Mouse (Mus musculus): Measurements from ENCODE around the gene Cbfa2t2. TPM values are rescaled to one million over a fixed set of nuclear protein-coding genes. Genes with fewer than 3 reads are reported as not detected.

Gene Cbfa2t2
- polyA plus RNA-seq, 1 experiment, result 1.2 TPM

DNA sequence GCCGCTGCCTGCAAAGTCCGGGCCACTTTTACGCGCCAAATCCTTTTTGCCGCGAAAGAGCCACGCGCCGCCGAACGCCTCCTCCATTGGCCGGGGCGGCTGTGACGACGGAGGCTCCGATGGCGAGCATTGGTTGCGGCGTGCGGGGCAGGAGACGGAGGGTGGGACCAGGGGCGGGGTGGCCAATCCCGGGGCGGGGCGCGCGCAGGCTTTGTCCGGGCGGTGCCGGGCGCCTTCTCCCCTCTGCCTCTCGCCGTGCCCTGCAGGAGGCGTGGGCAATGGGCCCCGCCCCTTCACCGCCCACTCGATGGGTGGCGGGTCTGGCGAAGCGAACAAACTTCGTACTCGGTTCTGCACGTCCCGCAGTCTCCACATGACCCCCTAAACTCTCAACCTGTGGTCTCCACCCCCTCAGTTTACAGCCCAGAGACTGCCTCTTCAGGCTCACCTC lies 133.6 kb downstream of the Cbfa2t2 start, which contains the start of gene E2f1:
E2f1 (minus strand) TSS at position 57 of the 451 bp plus-strand sequence.
- H3K4me3 ChIP-seq (replicated peaks), result peak within 1 kb of the TSS; percentile 95
- H3K9me3 ChIP-seq, result no peaks in the 10 kb centered on the region
- TF ChIP-seq GATA1 (IDR thresholded peaks at IDR 0.05; ENCODE audit: borderline replicate concordance, low read length) (no peak), FLI1 (IDR thresholded peaks at IDR 0.05; ENCODE audit: low read length) (no peak)
- H3K4me1 ChIP-seq, result peaks cover 78% of the 10 kb centered on the region
- H3K36me3 ChIP-seq (replicated peaks; ENCODE audit: low read length), result peaks cover 12% of the 10 kb centered on the region
- H3K27me3 ChIP-seq (replicated peaks), result no peaks in the 10 kb centered on the region

DNA sequence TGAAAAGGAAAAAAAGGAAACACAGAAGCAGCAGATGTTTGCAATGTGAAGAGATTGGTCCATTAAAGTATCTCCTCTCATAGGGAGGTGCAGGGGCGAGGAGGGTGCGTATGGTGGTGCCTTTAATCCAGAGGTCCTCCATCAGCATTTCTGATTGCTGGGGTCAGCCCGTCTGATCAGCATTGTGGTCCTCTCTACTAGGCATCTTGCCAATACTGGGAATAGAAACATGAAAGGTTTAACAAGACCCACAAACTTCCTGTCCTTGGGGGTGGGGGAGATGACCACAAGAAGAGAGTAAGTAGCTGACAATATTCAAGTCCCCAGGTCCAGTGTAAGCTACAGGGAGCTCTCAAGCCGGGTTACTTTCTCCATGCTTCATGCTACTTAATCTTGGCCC lies 134.4 kb downstream of the Cbfa2t2 start:
- peaks cover 70% of the 10 kb centered on the region for H3K4me1 ChIP-seq
- H3K36me3 ChIP-seq (replicated peaks; ENCODE audit: low read length), result peaks cover 4% of the 10 kb centered on the region
- H3K27me3 ChIP-seq (replicated peaks), result no peaks in the 10 kb centered on the region
- no peaks in the 10 kb centered on the region for H3K9me3 ChIP-seq
- no peak for TF ChIP-seq GATA1 (IDR thresholded peaks at IDR 0.05; ENCODE audit: borderline replicate concordance, low read length)
- TF ChIP-seq FLI1 (IDR thresholded peaks at IDR 0.05; ENCODE audit: low read length), result no peak
- H3K4me3 ChIP-seq (replicated peaks), result peak overlapping the region; percentile 95

DNA sequence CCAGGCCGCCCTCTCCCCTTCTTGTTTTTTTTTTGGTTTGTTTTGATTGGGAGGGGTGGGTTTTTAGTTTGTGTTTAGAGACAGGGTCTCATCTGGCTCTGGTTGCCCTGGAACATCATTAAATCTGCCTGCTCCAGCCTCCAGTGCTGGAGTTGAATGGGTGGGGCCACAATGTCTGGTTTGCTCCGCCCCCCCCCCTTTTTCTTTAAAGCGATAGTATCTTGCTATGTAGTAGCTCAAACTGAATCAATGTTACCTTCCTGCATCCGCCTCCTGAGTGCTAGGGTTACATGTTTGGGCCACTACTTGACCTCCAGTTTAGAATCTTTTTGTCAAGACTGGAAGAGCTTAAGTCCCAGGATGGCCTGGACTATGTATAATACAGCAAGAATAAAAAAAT lies 135.0 kb downstream of the Cbfa2t2 start:
- Histone ChIP-seq H3K9me3 (no peaks in the 10 kb centered on the region), H3K4me1 (peaks cover 66% of the 10 kb centered on the region), H3K4me3 (replicated peaks) (peak overlapping the region; percentile 95), H3K27me3 (replicated peaks) (no peaks in the 10 kb centered on the region), H3K36me3 (replicated peaks; ENCODE audit: low read length) (no peaks in the 10 kb centered on the region)
- TF ChIP-seq GATA1 (IDR thresholded peaks at IDR 0.05; ENCODE audit: borderline replicate concordance, low read length), result no peak
- TF ChIP-seq FLI1 (IDR thresholded peaks at IDR 0.05; ENCODE audit: low read length), result no peak

GRCm38 (mm10) chr2:154571976-154572375 lies 135.7 kb downstream of the Cbfa2t2 start:
- Histone ChIP-seq H3K9me3 (no peaks in the 10 kb centered on the region), H3K4me3 (replicated peaks) (no peak overlapping the region), H3K36me3 (replicated peaks; ENCODE audit: low read length) (no peaks in the 10 kb centered on the region), H3K4me1 (peaks cover 66% of the 10 kb centered on the region), H3K27me3 (replicated peaks) (no peaks in the 10 kb centered on the region)
- no peak for TF ChIP-seq FLI1 (IDR thresholded peaks at IDR 0.05; ENCODE audit: low read length)
- no peak for TF ChIP-seq GATA1 (IDR thresholded peaks at IDR 0.05; ENCODE audit: borderline replicate concordance, low read length)

GRCm38 (mm10) chr2:154572996-154573395 lies 136.7 kb downstream of the Cbfa2t2 start:
- H3K36me3 ChIP-seq (replicated peaks; ENCODE audit: low read length), result no peaks in the 10 kb centered on the region
- H3K9me3 ChIP-seq, result no peaks in the 10 kb centered on the region
- no peaks in the 10 kb centered on the region for H3K27me3 ChIP-seq (replicated peaks)
- peaks cover 65% of the 10 kb centered on the region for H3K4me1 ChIP-seq
- no peak overlapping the region for H3K4me3 ChIP-seq (replicated peaks)
- TF ChIP-seq GATA1 (IDR thresholded peaks at IDR 0.05; ENCODE audit: borderline replicate concordance, low read length), result no peak
- no peak for TF ChIP-seq FLI1 (IDR thresholded peaks at IDR 0.05; ENCODE audit: low read length)

GRCm38 (mm10) chr2:154574271-154574670 lies 138.0 kb downstream of the Cbfa2t2 start:
- Histone ChIP-seq H3K27me3 (replicated peaks) (no peaks in the 10 kb centered on the region), H3K4me1 (peaks cover 53% of the 10 kb centered on the region), H3K9me3 (no peaks in the 10 kb centered on the region), H3K36me3 (replicated peaks; ENCODE audit: low read length) (no peaks in the 10 kb centered on the region), H3K4me3 (replicated peaks) (no peak overlapping the region)
- TF ChIP-seq GATA1 (IDR thresholded peaks at IDR 0.05; ENCODE audit: borderline replicate concordance, low read length) (no peak), FLI1 (IDR thresholded peaks at IDR 0.05; ENCODE audit: low read length) (no peak)

GRCm38 (mm10) chr2:154576876-154577743 lies 140.8 kb downstream of the Cbfa2t2 start:
- TF ChIP-seq FLI1 (IDR thresholded peaks at IDR 0.05; ENCODE audit: low read length), result no peak
- no peak for TF ChIP-seq GATA1 (IDR thresholded peaks at IDR 0.05; ENCODE audit: borderline replicate concordance, low read length)

DNA sequence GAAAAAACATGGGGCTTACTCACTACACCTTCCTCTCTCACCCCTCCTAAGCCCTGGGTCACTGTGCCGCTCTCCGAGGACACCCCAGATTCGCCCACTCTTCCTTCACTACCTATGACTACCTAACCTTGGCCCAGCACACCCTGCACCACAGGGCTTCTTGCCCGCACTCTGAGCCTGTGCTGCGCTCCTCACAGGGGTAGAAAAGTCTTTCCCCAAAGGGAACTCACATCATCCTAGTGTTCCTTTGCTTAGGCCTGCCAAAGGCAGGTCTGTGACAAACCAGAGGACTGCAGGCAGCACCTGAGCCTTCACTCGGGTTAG lies 141.4 kb downstream of the Cbfa2t2 start:
- no peaks in the 10 kb centered on the region for H3K36me3 ChIP-seq (replicated peaks; ENCODE audit: low read length)
- no peak overlapping the region for H3K4me3 ChIP-seq (replicated peaks)
- H3K9me3 ChIP-seq, result peaks cover 5% of the 10 kb centered on the region; the same call in 1 of the 2 replicates
- no peak for TF ChIP-seq FLI1 (IDR thresholded peaks at IDR 0.05; ENCODE audit: low read length)
- no peak for TF ChIP-seq GATA1 (IDR thresholded peaks at IDR 0.05; ENCODE audit: borderline replicate concordance, low read length)
- no peaks in the 10 kb centered on the region for H3K27me3 ChIP-seq (replicated peaks)
- H3K4me1 ChIP-seq, result peaks cover 28% of the 10 kb centered on the region

More at GRCm38 (mm10) chr2:154576876-154577743, 140.8 kb downstream of the Cbfa2t2 start:
- no peaks in the 10 kb centered on the region for H3K27me3 ChIP-seq (replicated peaks)
- H3K9me3 ChIP-seq, result peaks cover 5% of the 10 kb centered on the region; the same call in 1 of the 2 replicates
- no peaks in the 10 kb centered on the region for H3K36me3 ChIP-seq (replicated peaks; ENCODE audit: low read length)
- H3K4me1 ChIP-seq, result peaks cover 32% of the 10 kb centered on the region
- no peak overlapping the region for H3K4me3 ChIP-seq (replicated peaks)

- peaks cover 8% of the 10 kb centered on the region for H3K36me3 ChIP-seq (replicated peaks; ENCODE audit: low read length)
- H3K27me3 ChIP-seq (replicated peaks), result no peaks in the 10 kb centered on the region
- H3K4me3 ChIP-seq (replicated peaks), result no peak overlapping the region
- peaks cover 35% of the 10 kb centered on the region for H3K4me1 ChIP-seq
- TF ChIP-seq FLI1 (IDR thresholded peaks at IDR 0.05; ENCODE audit: low read length) (no peak), GATA1 (IDR thresholded peaks at IDR 0.05; ENCODE audit: borderline replicate concordance, low read length) (no peak)
- peaks cover 5% of the 10 kb centered on the region; the same call in 1 of the 2 replicates for H3K9me3 ChIP-seq
Measured at GRCm38 (mm10) chr2:154580586-154580985, 144.3 kb downstream of the Cbfa2t2 start.

DNA sequence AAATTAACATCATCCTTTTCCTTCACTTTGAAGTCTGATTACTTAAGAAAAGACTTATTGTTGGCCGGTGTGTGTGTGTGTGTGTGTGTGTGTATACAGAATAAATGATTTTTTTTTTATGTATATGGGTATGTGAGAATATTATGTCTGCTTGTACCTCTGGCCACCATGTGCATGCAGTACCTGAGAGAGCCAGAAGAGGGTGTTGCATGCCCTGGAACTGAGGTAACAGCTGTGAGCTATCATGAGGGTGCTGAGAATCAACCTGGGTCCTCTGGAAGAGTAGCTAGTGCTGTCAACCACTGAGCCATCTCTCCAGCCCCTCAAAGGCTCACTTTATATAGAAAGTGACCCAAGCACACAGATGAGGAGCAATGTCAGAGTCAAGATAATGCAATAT lies 145.1 kb downstream of the Cbfa2t2 start:
- Histone ChIP-seq H3K36me3 (replicated peaks; ENCODE audit: low read length) (peaks cover 17% of the 10 kb centered on the region), H3K4me1 (peaks cover 31% of the 10 kb centered on the region), H3K4me3 (replicated peaks) (no peak overlapping the region), H3K9me3 (peaks cover 5% of the 10 kb centered on the region; the same call in 1 of the 2 replicates), H3K27me3 (replicated peaks) (no peaks in the 10 kb centered on the region)
- TF ChIP-seq FLI1 (IDR thresholded peaks at IDR 0.05; ENCODE audit: low read length) (no peak), GATA1 (IDR thresholded peaks at IDR 0.05; ENCODE audit: borderline replicate concordance, low read length) (no peak)
